Mouse (Mus musculus): ENCODE data around the gene Prmt9. TPM values are rescaled to one million over a fixed set of nuclear protein-coding genes. Genes with fewer than 3 reads are reported as not detected.
A peak's percentile ranks its signal among the peaks of the same experiment; 100 is the strongest.

Gene Prmt9
- polyA plus RNA-seq, 1 experiment, result 22.6 TPM

- peak; percentile 60 for DNase-seq (ENCODE audit: low read depth)
- TF ChIP-seq CTCF (IDR thresholded peaks at IDR 0.05; ENCODE audit: borderline replicate concordance, extremely low read depth, insufficient read depth, insufficient read length) (peak; percentile 73; the same call in 1 of the 2 replicates), POLR2A (IDR thresholded peaks at IDR 0.05; ENCODE audit: borderline replicate concordance, extremely low read depth, insufficient read depth, insufficient read length, poor library complexity, severe bottlenecking) (no peak)
Observed at GRCm38 (mm10) chr8:77535026-77535595, 14.1 kb upstream of the Prmt9 start.

DNA sequence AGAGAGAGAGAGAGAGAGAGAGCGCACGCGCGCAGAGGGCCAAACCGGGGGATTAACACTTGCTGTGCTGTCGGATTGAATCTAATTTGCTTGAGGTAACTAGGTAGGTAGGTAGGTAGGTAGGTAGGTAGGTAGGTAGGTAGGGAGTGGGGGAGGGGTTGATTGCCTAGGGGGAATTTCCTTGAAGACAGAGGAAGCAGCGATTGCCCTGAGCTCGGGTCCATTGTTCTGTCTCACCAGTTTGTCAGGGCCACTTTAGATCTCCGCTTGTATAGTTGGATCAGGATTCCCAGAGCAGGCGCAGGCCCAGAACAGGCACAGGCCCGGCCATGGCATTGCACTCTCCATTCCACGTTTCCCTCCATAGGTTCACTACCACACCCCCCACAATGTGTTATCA, 12.4 kb upstream of the Prmt9 start:
- DNase-seq (ENCODE audit: low read depth), result no peak
- TF ChIP-seq CTCF (IDR thresholded peaks at IDR 0.05; ENCODE audit: borderline replicate concordance, extremely low read depth, insufficient read depth, insufficient read length) (no peak), POLR2A (IDR thresholded peaks at IDR 0.05; ENCODE audit: borderline replicate concordance, extremely low read depth, insufficient read depth, insufficient read length, poor library complexity, severe bottlenecking) (no peak)

DNA sequence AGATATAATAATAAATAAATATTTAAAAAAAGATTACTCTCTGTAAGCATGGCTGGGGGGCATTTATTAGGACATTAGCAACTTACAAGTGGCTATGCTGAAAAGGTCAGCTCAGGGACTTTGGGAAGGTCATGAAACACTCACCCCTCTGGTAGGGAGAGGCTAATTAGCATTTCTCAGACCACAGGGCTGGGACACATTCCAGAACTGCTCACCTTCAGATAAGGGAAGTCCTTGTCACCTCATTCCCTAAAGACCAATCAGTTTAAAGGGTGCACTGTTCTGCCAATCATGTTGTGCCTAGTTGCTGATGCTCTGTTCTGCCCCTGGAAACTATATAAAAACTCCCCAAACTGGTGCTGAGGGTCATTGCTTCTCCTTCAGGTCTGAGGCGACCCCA, 10.9 kb upstream of the Prmt9 start:
- no peak for DNase-seq (ENCODE audit: low read depth)

DNA sequence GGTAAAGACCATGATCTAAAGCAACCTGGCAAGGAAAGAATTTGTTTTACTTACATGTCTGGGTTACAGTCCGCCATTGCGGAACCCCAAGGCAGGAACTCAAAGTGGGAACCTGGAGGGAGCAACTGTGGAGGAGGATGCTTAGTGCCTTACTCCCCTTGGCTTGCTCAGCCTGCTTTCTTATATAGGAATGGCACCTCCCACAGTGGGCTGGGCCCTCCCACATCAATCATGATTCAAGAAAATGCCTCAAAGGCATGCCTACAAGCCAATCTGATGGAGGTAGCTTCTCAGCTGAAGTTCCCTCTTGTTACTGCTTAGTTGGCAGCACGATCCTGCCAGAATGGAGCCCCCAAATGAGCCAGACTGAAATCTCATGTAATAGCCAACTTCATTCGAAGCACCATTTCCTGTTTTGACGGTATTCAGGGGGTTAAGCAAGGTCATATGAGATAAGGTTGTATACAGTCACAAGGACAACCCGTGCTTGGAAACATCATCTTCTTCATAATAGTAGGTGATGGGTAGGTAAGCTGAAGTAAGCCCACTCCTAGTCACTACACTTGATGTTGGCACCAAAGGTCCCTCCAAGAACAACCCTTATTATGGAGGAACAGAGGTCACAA, 5.9 kb upstream of the Prmt9 start:
- TF ChIP-seq CTCF (IDR thresholded peaks at IDR 0.05; ENCODE audit: borderline replicate concordance, extremely low read depth, insufficient read depth, insufficient read length) (no peak), POLR2A (IDR thresholded peaks at IDR 0.05; ENCODE audit: borderline replicate concordance, extremely low read depth, insufficient read depth, insufficient read length, poor library complexity, severe bottlenecking) (no peak)
- no peak for DNase-seq (ENCODE audit: low read depth)

More for the DNA sequence above, 10.9 kb upstream of the Prmt9 start:
- TF ChIP-seq POLR2A (IDR thresholded peaks at IDR 0.05; ENCODE audit: borderline replicate concordance, extremely low read depth, insufficient read depth, insufficient read length, poor library complexity, severe bottlenecking) (no peak), CTCF (IDR thresholded peaks at IDR 0.05; ENCODE audit: borderline replicate concordance, extremely low read depth, insufficient read depth, insufficient read length) (no peak)

GRCm38 (mm10) chr8:77544428-77544827, 4.8 kb upstream of the Prmt9 start:
- TF ChIP-seq CTCF (IDR thresholded peaks at IDR 0.05; ENCODE audit: borderline replicate concordance, extremely low read depth, insufficient read depth, insufficient read length) (no peak), POLR2A (IDR thresholded peaks at IDR 0.05; ENCODE audit: borderline replicate concordance, extremely low read depth, insufficient read depth, insufficient read length, poor library complexity, severe bottlenecking) (no peak)
- no peak for DNase-seq (ENCODE audit: low read depth)

- TF ChIP-seq CTCF (IDR thresholded peaks at IDR 0.05; ENCODE audit: borderline replicate concordance, extremely low read depth, insufficient read depth, insufficient read length) (no peak), POLR2A (IDR thresholded peaks at IDR 0.05; ENCODE audit: borderline replicate concordance, extremely low read depth, insufficient read depth, insufficient read length, poor library complexity, severe bottlenecking) (no peak)
- DNase-seq (ENCODE audit: low read depth), result no peak
Observed at GRCm38 (mm10) chr8:77545616-77546015, 3.6 kb upstream of the Prmt9 start.

DNA sequence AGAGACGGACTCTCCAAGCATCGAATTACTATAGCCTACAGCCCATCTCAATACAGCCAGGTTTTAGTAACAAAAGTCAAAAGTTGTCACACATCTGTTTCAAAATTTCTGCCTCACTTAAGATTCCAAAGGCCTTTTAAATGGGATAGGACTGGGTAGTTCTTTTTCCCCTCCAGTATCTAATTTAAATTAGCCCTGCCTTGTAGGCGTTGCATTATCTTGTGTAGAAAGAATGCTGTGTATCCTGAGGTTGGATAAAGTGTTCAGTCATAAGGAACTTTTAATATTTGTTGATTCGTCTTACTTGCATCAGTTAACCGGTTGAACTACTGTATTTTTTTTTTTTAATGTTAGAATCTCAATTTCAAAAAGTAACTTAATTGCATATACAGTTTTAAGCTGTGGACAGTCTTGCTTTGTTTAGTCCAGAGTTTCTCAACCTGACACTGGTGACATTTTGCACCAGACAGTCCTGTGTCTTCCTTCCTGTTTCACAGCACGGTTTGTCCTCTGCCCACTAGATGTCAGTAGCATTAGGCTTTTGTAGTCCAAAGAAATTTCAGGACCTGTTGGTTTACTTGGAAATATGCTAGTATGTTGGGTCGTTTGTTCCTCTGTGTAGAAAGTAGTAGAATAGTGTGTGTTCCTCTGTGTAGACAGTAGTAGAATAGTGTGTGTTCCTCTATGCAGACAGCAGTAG, 834 bp downstream of the Prmt9 start:
- peak; percentile 75 for DNase-seq (ENCODE audit: low read depth)
- TF ChIP-seq POLR2A (IDR thresholded peaks at IDR 0.05; ENCODE audit: borderline replicate concordance, extremely low read depth, insufficient read depth, insufficient read length, poor library complexity, severe bottlenecking), result no peak
- TF ChIP-seq CTCF (IDR thresholded peaks at IDR 0.05; ENCODE audit: borderline replicate concordance, extremely low read depth, insufficient read depth, insufficient read length), result peak; percentile 56; the same call in 1 of the 2 replicates

- DNase-seq (ENCODE audit: low read depth), result no peak
- TF ChIP-seq CTCF (IDR thresholded peaks at IDR 0.05; ENCODE audit: borderline replicate concordance, extremely low read depth, insufficient read depth, insufficient read length) (no peak), POLR2A (IDR thresholded peaks at IDR 0.05; ENCODE audit: borderline replicate concordance, extremely low read depth, insufficient read depth, insufficient read length, poor library complexity, severe bottlenecking) (no peak)
Observed at GRCm38 (mm10) chr8:77552491-77552890, 3.3 kb downstream of the Prmt9 start.

DNA sequence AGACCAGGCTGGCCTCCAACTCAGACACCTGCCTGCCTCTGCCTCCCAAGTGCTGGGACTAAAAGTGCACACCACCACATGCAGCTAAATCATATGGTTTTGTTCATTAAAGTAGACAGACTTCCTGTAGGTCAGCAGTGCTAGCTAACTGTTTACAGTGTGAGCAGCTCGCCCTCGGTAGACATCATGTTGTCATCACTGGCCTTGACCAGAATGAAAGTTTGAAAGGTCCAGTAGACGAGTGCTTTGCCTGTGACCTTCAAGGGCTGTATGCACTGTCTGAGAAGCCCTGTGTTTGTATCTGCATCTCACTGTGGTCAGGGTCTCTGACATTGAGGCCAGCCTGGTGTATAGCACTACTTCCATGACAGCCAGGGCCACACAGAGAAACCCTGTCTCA, 12.2 kb downstream of the Prmt9 start:
- no peak for DNase-seq (ENCODE audit: low read depth)

GRCm38 (mm10) chr8:77574229-77574628, 25.0 kb downstream of the Prmt9 start:
- TF ChIP-seq CTCF (IDR thresholded peaks at IDR 0.05; ENCODE audit: borderline replicate concordance, extremely low read depth, insufficient read depth, insufficient read length) (no peak), POLR2A (IDR thresholded peaks at IDR 0.05; ENCODE audit: borderline replicate concordance, extremely low read depth, insufficient read depth, insufficient read length, poor library complexity, severe bottlenecking) (no peak)

More for the DNA sequence above, 12.2 kb downstream of the Prmt9 start:
- no peak for TF ChIP-seq CTCF (IDR thresholded peaks at IDR 0.05; ENCODE audit: borderline replicate concordance, extremely low read depth, insufficient read depth, insufficient read length)
- no peak for TF ChIP-seq POLR2A (IDR thresholded peaks at IDR 0.05; ENCODE audit: borderline replicate concordance, extremely low read depth, insufficient read depth, insufficient read length, poor library complexity, severe bottlenecking)

DNA sequence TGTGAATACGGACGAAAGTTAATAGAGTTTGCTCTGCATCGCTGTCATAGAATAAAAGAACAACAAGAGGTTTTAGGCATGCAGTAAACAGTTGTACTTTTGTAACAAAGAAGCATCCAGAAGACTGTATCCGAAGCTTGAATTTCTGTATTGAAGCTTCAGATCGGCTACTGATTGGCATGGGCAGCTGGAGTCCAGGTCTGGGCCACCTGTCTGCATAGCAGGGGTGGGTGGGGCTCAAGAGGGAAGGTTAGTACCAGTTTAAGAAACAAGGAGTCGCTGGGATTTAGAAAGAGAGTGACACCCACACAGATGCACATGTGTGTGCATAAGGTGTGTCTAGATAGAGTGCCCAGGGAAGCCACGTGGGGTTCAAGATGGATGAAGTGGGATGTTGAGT, 28.5 kb downstream of the Prmt9 start:
- no peak for TF ChIP-seq POLR2A (IDR thresholded peaks at IDR 0.05; ENCODE audit: borderline replicate concordance, extremely low read depth, insufficient read depth, insufficient read length, poor library complexity, severe bottlenecking)
- TF ChIP-seq CTCF (IDR thresholded peaks at IDR 0.05; ENCODE audit: borderline replicate concordance, extremely low read depth, insufficient read depth, insufficient read length), result no peak
- no peak for DNase-seq (ENCODE audit: low read depth)

More at GRCm38 (mm10) chr8:77574229-77574628, 25.0 kb downstream of the Prmt9 start:
- no peak for DNase-seq (ENCODE audit: low read depth)

All from brain, embryonic 14.5 days (tissue).